Comparison of ENCODE assay signal across 13 mouse cellular contexts in the genomic region with DNA sequence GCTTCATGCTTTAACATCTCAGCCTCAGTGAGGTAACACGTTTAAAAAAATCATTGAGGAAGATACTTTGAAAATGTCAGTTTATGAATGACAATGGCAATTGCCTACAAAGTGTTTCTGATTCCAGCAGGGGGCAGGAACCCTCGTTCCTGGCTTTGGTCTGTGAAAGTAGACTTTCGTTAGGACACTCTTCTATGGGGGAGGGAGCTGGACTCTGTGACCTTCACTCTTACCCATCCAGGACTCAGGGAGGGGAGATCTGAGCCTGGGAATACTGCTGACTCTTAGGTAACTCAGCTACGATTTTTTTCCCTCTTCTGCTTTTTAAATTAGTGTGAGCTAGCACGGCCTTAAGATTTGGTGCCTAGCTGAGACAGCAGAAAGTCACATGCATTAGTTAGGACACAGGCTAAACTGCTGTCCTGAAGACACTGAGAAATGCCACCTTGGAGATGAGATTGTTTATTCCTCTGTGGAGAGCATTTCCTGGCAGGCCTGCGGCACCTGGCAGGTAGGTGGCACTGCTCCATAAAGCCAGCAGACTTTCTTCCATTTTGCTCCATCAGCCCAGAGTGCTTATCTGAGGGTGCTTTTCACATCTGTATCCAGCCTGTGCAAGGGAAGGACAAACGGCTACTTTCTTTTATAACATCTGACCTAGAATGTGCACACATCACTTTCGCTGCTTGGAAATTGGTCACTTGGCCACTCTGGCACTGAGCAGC.
DNase-seq lines count a peak whose midpoint lies in the region; ATAC-seq and TF ChIP-seq lines count a peak whose summit lies in the region.
"Had no signal": no experiment of that assay in that cellular context is flagged by ENCODE, and none has a peak within 500 bp of the region (broad histone marks: within the 10 kb centered on the region; RNA-seq: fewer than 3 reads in every experiment).

No protein-coding gene starts in this region.

- DNase-seq in cerebellum, postnatal 36 days: peak; percentile 12 to 16
- DNase-seq in cerebellum, adult 8-10 months: no peak
- DNase-seq in midbrain, embryonic 14.5 days: peak; percentile 29
- DNase-seq in kidney, adult 2 months: peak; percentile 69
- DNase-seq in stomach, postnatal 0 days (ENCODE audit: low spot score): no peak
- DNase-seq in midbrain, embryonic 11.5 days (ENCODE audit: low spot score, missing footprints): no peak
- no peak for DNase-seq in testis, postnatal 14 days (ENCODE audit: low spot score)

- H3K9me3 ChIP-seq in midbrain, embryonic 14.5 days (ENCODE audit: control insufficient read depth, low read length): no peaks in the 10 kb centered on the region
- H3K9me3 ChIP-seq in midbrain, embryonic 15.5 days: no peaks in the 10 kb centered on the region
- no peaks in the 10 kb centered on the region for H3K9me3 ChIP-seq in stomach, postnatal 0 days (ENCODE audit: control insufficient read depth, low read length)
- H3K9me3 ChIP-seq in midbrain, embryonic 11.5 days (ENCODE audit: control insufficient read depth, low read length): no peaks in the 10 kb centered on the region
- H3K9me3 ChIP-seq: heart, embryonic 15.5 days; limb, embryonic 15.5 days; neural tube, embryonic 15.5 days had no signal

- H3K9ac ChIP-seq in midbrain, embryonic 14.5 days (replicated peaks; ENCODE audit: low read length): no peak overlapping the region
- no peak overlapping the region for H3K9ac ChIP-seq in midbrain, embryonic 15.5 days
- H3K9ac ChIP-seq in stomach, postnatal 0 days (ENCODE audit: low read length): no peak overlapping the region
- no peak overlapping the region for H3K9ac ChIP-seq in midbrain, embryonic 11.5 days (ENCODE audit: low read length)
- H3K9ac ChIP-seq: heart, embryonic 15.5 days; limb, embryonic 15.5 days; neural tube, embryonic 15.5 days had no signal

- no peaks in the 10 kb centered on the region for H3K36me3 ChIP-seq in midbrain, embryonic 14.5 days (ENCODE audit: control insufficient read depth, insufficient read depth, low read length)
- no peaks in the 10 kb centered on the region for H3K36me3 ChIP-seq in midbrain, embryonic 15.5 days (replicated peaks)
- H3K36me3 ChIP-seq in kidney, adult 2 months (ENCODE audit: control insufficient read depth, insufficient read depth, low read length): no peaks in the 10 kb centered on the region
- H3K36me3 ChIP-seq in stomach, postnatal 0 days (ENCODE audit: control insufficient read depth, insufficient read depth, low read length): no peaks in the 10 kb centered on the region
- H3K36me3 ChIP-seq in midbrain, embryonic 11.5 days (ENCODE audit: control insufficient read depth, insufficient read depth, low read length): no peaks in the 10 kb centered on the region
- H3K36me3 ChIP-seq: heart, embryonic 15.5 days; limb, embryonic 15.5 days; neural tube, embryonic 15.5 days had no signal

- H3K4me3 ChIP-seq in midbrain, embryonic 14.5 days (replicated peaks; ENCODE audit: low read depth, low read length): no peak overlapping the region
- H3K4me3 ChIP-seq in midbrain, embryonic 15.5 days: no peak overlapping the region
- H3K4me3 ChIP-seq in kidney, adult 2 months (ENCODE audit: insufficient read depth, low read depth, low read length): no peak overlapping the region
- no peak overlapping the region for H3K4me3 ChIP-seq in stomach, postnatal 0 days (ENCODE audit: low read depth, low read length)
- H3K4me3 ChIP-seq in midbrain, embryonic 11.5 days (ENCODE audit: low read depth, low read length): no peak overlapping the region
- H3K4me3 ChIP-seq: heart, embryonic 15.5 days; limb, embryonic 15.5 days; megakaryocyte, embryonic 14.5 days; neural tube, embryonic 15.5 days had no signal

- WGBS in midbrain, embryonic 14.5 days: 72% methylated on average over 8 of the region's 8 CpGs
- 66% methylated on average over 8 of the region's 8 CpGs for WGBS in midbrain, embryonic 15.5 days
- 38% methylated on average over 8 of the region's 8 CpGs for WGBS in kidney, adult 2 months
- WGBS in stomach, postnatal 0 days: 60% methylated on average over 8 of the region's 8 CpGs
- 76% methylated on average over 8 of the region's 8 CpGs for WGBS in midbrain, embryonic 11.5 days

- TF ChIP-seq EP300 in stomach, postnatal 0 days (optimal IDR thresholded peaks at IDR 0.05): no peak

- H3K27ac ChIP-seq in midbrain, embryonic 14.5 days (replicated peaks; ENCODE audit: low read depth, low read length): no peak overlapping the region
- H3K27ac ChIP-seq in midbrain, embryonic 15.5 days: no peak overlapping the region
- H3K27ac ChIP-seq in kidney, adult 2 months (ENCODE audit: insufficient read depth, low read depth, low read length): no peak overlapping the region
- 0 out of 2 replicates have a peak overlapping the region, but pooled peaks have one; percentile 13 for H3K27ac ChIP-seq in stomach, postnatal 0 days (replicated peaks)
- no peak overlapping the region for H3K27ac ChIP-seq in midbrain, embryonic 11.5 days (ENCODE audit: low read depth, low read length)
- H3K27ac ChIP-seq: heart, embryonic 15.5 days; neural tube, embryonic 15.5 days had no signal

- H3K4me1 ChIP-seq in midbrain, embryonic 14.5 days (ENCODE audit: control insufficient read depth, insufficient read depth, low read length): no peaks in the 10 kb centered on the region
- H3K4me1 ChIP-seq in midbrain, embryonic 15.5 days: no peaks in the 10 kb centered on the region
- H3K4me1 ChIP-seq in kidney, adult 2 months (ENCODE audit: control insufficient read depth, insufficient read depth, low read length): no peaks in the 10 kb centered on the region
- no peaks in the 10 kb centered on the region for H3K4me1 ChIP-seq in stomach, postnatal 0 days (replicated peaks; ENCODE audit: control insufficient read depth, insufficient read depth)
- H3K4me1 ChIP-seq in midbrain, embryonic 11.5 days (ENCODE audit: control insufficient read depth, insufficient read depth, low read length): no peaks in the 10 kb centered on the region
- H3K4me1 ChIP-seq: heart, embryonic 15.5 days had no signal

- no peak for ATAC-seq in midbrain, embryonic 14.5 days (ENCODE audit: low FRiP score, low TSS enrichment)
- ATAC-seq in midbrain, embryonic 15.5 days (replicated peaks): no peak
- ATAC-seq in stomach, postnatal 0 days (ENCODE audit: low FRiP score, low TSS enrichment): no peak
- no peak for ATAC-seq in midbrain, embryonic 11.5 days (ENCODE audit: low FRiP score)

- no peak; the same call in 1 of the 2 replicates for TF ChIP-seq CTCF in kidney, adult 2 months (conservative IDR thresholded peaks at IDR 0.05; ENCODE audit: insufficient read depth, insufficient read length, low read depth, low read length)
- TF ChIP-seq CTCF in stomach, postnatal 0 days (IDR thresholded peaks at IDR 0.05; ENCODE audit: low read depth): peak; percentile 39

- no peaks in the 10 kb centered on the region for H3K27me3 ChIP-seq in midbrain, embryonic 14.5 days (ENCODE audit: control insufficient read depth, insufficient read depth, low read length)
- H3K27me3 ChIP-seq in midbrain, embryonic 15.5 days (replicated peaks): no peaks in the 10 kb centered on the region
- H3K27me3 ChIP-seq in kidney, adult 2 months (replicated peaks; ENCODE audit: control insufficient read depth, insufficient read depth, low read length): no peaks in the 10 kb centered on the region
- no peaks in the 10 kb centered on the region for H3K27me3 ChIP-seq in stomach, postnatal 0 days (ENCODE audit: control insufficient read depth, insufficient read depth, low read length)
- no peaks in the 10 kb centered on the region for H3K27me3 ChIP-seq in midbrain, embryonic 11.5 days (ENCODE audit: control insufficient read depth, insufficient read depth, low read length)
- H3K27me3 ChIP-seq: CH12.LX; limb, embryonic 15.5 days; neural tube, embryonic 15.5 days had no signal

- no peak for TF ChIP-seq POLR2A in kidney, adult 2 months (IDR thresholded peaks at IDR 0.05; ENCODE audit: low read depth, low read length)

- no peak overlapping the region for H3K4me2 ChIP-seq in midbrain, embryonic 14.5 days (ENCODE audit: low read length)
- H3K4me2 ChIP-seq in midbrain, embryonic 15.5 days: no peak overlapping the region
- H3K4me2 ChIP-seq in stomach, postnatal 0 days (replicated peaks; ENCODE audit: low read depth): no peak overlapping the region
- no peak overlapping the region for H3K4me2 ChIP-seq in midbrain, embryonic 11.5 days
- H3K4me2 ChIP-seq: heart, embryonic 15.5 days; limb, embryonic 15.5 days; neural tube, embryonic 15.5 days had no signal

Comparison
In these comparisons a context has a peak if more than half of its experiments do, and no peak if none do; other contexts are left out.
1. DNase-seq: peak in cerebellum, postnatal 36 days (2 of 2), midbrain, embryonic 14.5 days (single experiment) and kidney, adult 2 months (single experiment); none in cerebellum, adult 8-10 months (single experiment), stomach, postnatal 0 days (single experiment), midbrain, embryonic 11.5 days (single experiment) and testis, postnatal 14 days (single experiment).